Mouse (Mus musculus) liver, adult 2 months (tissue): Measurements from ENCODE around the gene Ect2l. TPM values are rescaled to one million over a fixed set of nuclear protein-coding genes. Genes with fewer than 3 reads are reported as not detected.
A peak's percentile ranks its signal among the peaks of the same experiment; 100 is the strongest.

Experiments
- DNase-seq: peaks from one replicate; pipeline ENCODE4 v3.0.0-alpha.2; 2011; ENCODE audit warnings: low read depth, low spot score; ENCODE audit errors: extremely low read depth
- H3K27ac ChIP-seq: fragments of 200-500 bp; replicated peaks from 2 replicates; pipeline ENCODE4 v1.5.1; 2012; ENCODE audit warnings: low read depth, mild to moderate bottlenecking, control low read depth, inconsistent platforms, low read length; ENCODE audit not compliant: insufficient read depth
- H3K27me3 ChIP-seq: fragments of 200-500 bp; 2 replicates; pipeline ENCODE4 v1.6.1; 2012; ENCODE audit warnings: mild to moderate bottlenecking, moderate library complexity, low read length, inconsistent platforms; ENCODE audit not compliant: control insufficient read depth, insufficient read depth
- H3K36me3 ChIP-seq: fragments of 200-500 bp; 2 replicates; pipeline ENCODE4 v1.6.1; 2012; ENCODE audit warnings: low read length, inconsistent platforms; ENCODE audit not compliant: control insufficient read depth, insufficient read depth
- H3K4me1 ChIP-seq: fragments of 200-500 bp; 2 replicates; pipeline ENCODE4 v1.6.1; 2011; ENCODE audit warnings: low read length; ENCODE audit not compliant: control insufficient read depth, insufficient read depth
- H3K4me3 ChIP-seq: fragments of 200-500 bp; 2 replicates; pipeline ENCODE4 v1.5.1; 2011; ENCODE audit warnings: low read depth, mild to moderate bottlenecking, control low read depth, low read length, moderate library complexity; ENCODE audit not compliant: insufficient read depth
- H3K79me2 ChIP-seq: fragments of 200-500 bp; 2 replicates; pipeline ENCODE4 v1.6.1; 2012; ENCODE audit warnings: inconsistent platforms, mild to moderate bottlenecking, low read length, moderate library complexity; ENCODE audit not compliant: control insufficient read depth, insufficient read depth
- H3K9ac ChIP-seq: fragments of 200-500 bp; 2 replicates; pipeline ENCODE4 v1.6.1; 2012; ENCODE audit warnings: low read depth, mild to moderate bottlenecking, control low read depth, inconsistent platforms, low read length
- CTCF ChIP-seq: fragments of 200-500 bp; IDR thresholded peaks from 2 replicates; pipeline ENCODE4 v1.5.1; 2011; ENCODE audit warnings: low read depth, low read length, control low read depth
- POLR2A ChIP-seq: fragments of 200-500 bp; IDR thresholded peaks from 2 replicates; pipeline ENCODE4 v1.6.1; 2011; ENCODE audit warnings: low read length, control low read depth; ENCODE audit not compliant: insufficient read depth; ENCODE audit errors: extremely low read depth
- WGBS: fragments of 180-500 bp; shearing (Covaris S2); methylation state at CpG from one replicate; pipeline ENCODE4 v1.1.7; 2018; 5-methylcytosine and 5-hydroxymethylcytosine counted together
- polyA plus RNA-seq: library from polyadenylated mRNA; depleted of rRNA; stranded (reverse); fragments of >200 nt; gene quantifications from 2 replicates; pipeline ENCODE4 v1.2.3, GENCODE M21; 2012; rRNA removed
- total RNA-seq: library from RNA; depleted of rRNA; stranded (reverse); fragments of >200 nt; gene quantifications from 2 replicates; pipeline ENCODE4 v1.2.3, GENCODE M21; 2014; rRNA removed

The Ect2l gene
- total RNA-seq, result not detected in 2 replicates
- not detected in 2 replicates for polyA plus RNA-seq

GRCm38 (mm10) chr10:18210726-18211125, at the start of gene Ect2l:
Gene Ect2l, minus strand, starts transcription at chr10:18210890.
- TF ChIP-seq CTCF (peak; percentile 76), POLR2A (no peak)
- Histone ChIP-seq H3K27me3 (no peaks in the 10 kb centered on the region), H3K9ac (no peak within 1 kb of the TSS), H3K4me1 (no peaks in the 10 kb centered on the region), H3K4me3 (no peak within 1 kb of the TSS), H3K79me2 (no peaks in the 10 kb centered on the region), H3K36me3 (peaks cover 7% of the 10 kb centered on the region), H3K27ac (no peak within 1 kb of the TSS)
- WGBS, result 15% methylated on average over 11 of the region's 11 CpGs
- DNase-seq, result no peak

- no peaks in the 10 kb centered on the region for H3K79me2 ChIP-seq
- H3K9ac ChIP-seq, result no peak overlapping the region
- 77% methylated on average over 4 of the region's 4 CpGs for WGBS
- H3K4me3 ChIP-seq, result no peak overlapping the region
- TF ChIP-seq POLR2A (no peak), CTCF (no peak)
- H3K4me1 ChIP-seq, result no peaks in the 10 kb centered on the region
- DNase-seq, result no peak
- no peaks in the 10 kb centered on the region for H3K36me3 ChIP-seq
- H3K27me3 ChIP-seq, result no peaks in the 10 kb centered on the region
- H3K27ac ChIP-seq, result no peak overlapping the region
Measured at GRCm38 (mm10) chr10:18251345-18251744, 40.7 kb upstream of the Ect2l start.

- H3K36me3 ChIP-seq, result no peaks in the 10 kb centered on the region
- H3K4me3 ChIP-seq, result no peak overlapping the region
- no peaks in the 10 kb centered on the region for H3K4me1 ChIP-seq
- DNase-seq, result peak; percentile 42
- TF ChIP-seq POLR2A (no peak), CTCF (no peak)
- no peaks in the 10 kb centered on the region for H3K79me2 ChIP-seq
- 48% methylated on average over 2 of the region's 2 CpGs for WGBS
- no peaks in the 10 kb centered on the region for H3K27me3 ChIP-seq
- H3K27ac ChIP-seq, result no peak overlapping the region
- H3K9ac ChIP-seq, result no peak overlapping the region
Measured at GRCm38 (mm10) chr10:18243614-18244013, 32.9 kb upstream of the Ect2l start.

DNA sequence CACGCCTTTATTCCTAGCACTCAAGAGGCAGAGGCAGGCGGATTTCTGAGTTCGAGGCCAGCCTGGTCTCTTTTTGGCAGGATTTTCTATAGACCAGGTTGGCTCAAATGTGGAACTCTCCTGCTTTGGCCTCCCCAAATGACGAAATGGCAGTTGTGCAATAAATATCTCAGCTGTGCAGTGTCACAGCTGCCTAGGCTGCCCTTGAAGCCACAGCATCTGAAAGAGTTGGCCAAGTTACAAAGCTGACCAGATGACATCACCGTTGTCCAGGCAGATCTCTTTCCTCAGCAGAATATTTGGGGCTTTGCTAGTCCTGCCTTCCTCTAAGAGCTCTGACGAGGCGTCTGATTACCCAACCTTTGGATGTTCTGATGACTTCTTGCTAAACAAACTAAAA, 26.5 kb upstream of the Ect2l start:
- no peak for TF ChIP-seq CTCF
- TF ChIP-seq POLR2A, result no peak
- Histone ChIP-seq H3K4me1 (peaks cover 3% of the 10 kb centered on the region; the same call in 1 of the 2 replicates), H3K27ac (no peak overlapping the region), H3K79me2 (no peaks in the 10 kb centered on the region), H3K9ac (no peak overlapping the region), H3K36me3 (no peaks in the 10 kb centered on the region), H3K27me3 (no peaks in the 10 kb centered on the region), H3K4me3 (no peak overlapping the region)
- WGBS, result 48% methylated on average over 7 of the region's 7 CpGs
- peak; percentile 68 for DNase-seq

DNA sequence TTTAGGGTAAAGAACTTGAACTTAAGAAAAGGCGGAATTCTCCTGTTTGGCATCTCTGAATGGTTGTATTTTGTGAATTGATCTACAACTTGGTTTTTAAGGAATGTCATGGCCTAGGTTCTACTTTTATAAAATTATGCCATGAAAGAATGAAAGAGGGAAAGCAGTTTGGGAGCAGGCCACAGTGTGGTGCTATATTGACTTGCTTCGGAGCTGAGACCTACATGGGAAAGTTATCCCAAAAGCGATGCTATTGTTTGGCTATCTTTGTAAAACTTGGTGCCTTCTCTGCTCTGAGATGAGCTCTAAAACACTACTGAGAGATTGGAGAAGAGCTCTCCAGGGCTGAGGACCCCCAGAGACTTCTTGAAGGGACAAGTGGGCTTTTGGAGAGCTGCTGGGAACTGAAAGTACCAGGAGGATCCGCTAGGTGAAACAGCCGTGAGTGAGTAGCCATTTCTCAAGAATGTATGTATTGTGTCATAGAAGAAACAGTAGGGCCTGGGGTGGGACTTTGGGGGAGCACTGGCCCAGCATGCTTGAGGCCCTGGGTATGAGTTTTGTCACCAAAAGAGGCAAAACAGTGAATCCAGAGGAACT, 25.7 kb upstream of the Ect2l start:
- WGBS, result 79% methylated on average over 5 of the region's 5 CpGs
- TF ChIP-seq POLR2A, result no peak
- no peak for TF ChIP-seq CTCF
- H3K27ac ChIP-seq, result no peak overlapping the region
- no peak for DNase-seq
- no peaks in the 10 kb centered on the region for H3K27me3 ChIP-seq
- H3K9ac ChIP-seq, result no peak overlapping the region
- H3K36me3 ChIP-seq, result no peaks in the 10 kb centered on the region
- H3K4me3 ChIP-seq, result no peak overlapping the region
- H3K4me1 ChIP-seq, result peaks cover 3% of the 10 kb centered on the region; the same call in 1 of the 2 replicates
- H3K79me2 ChIP-seq, result no peaks in the 10 kb centered on the region

- no peaks in the 10 kb centered on the region for H3K27me3 ChIP-seq
- H3K4me3 ChIP-seq, result peak overlapping the region; percentile 84; the same call in 1 of the 2 replicates
- H3K4me1 ChIP-seq, result peaks cover 3% of the 10 kb centered on the region; the same call in 1 of the 2 replicates
- H3K27ac ChIP-seq, result no peak overlapping the region
- 16% methylated on average over 14 of the region's 14 CpGs for WGBS
- H3K79me2 ChIP-seq, result no peaks in the 10 kb centered on the region
- H3K36me3 ChIP-seq, result no peaks in the 10 kb centered on the region
- TF ChIP-seq CTCF (no peak), POLR2A (no peak)
- no peak for DNase-seq
- H3K9ac ChIP-seq, result no peak overlapping the region
Measured at GRCm38 (mm10) chr10:18235402-18235747, 24.7 kb upstream of the Ect2l start.
